Mouse (Mus musculus): Measurements from ENCODE around the gene Sla2. TPM values are rescaled to one million over a fixed set of nuclear protein-coding genes. Genes with fewer than 3 reads are reported as not detected.

Sla2 gene
- total and polyA plus RNA-seq, 3 experiments: 1.1 to 3.8 (median 1.4) TPM

DNA sequence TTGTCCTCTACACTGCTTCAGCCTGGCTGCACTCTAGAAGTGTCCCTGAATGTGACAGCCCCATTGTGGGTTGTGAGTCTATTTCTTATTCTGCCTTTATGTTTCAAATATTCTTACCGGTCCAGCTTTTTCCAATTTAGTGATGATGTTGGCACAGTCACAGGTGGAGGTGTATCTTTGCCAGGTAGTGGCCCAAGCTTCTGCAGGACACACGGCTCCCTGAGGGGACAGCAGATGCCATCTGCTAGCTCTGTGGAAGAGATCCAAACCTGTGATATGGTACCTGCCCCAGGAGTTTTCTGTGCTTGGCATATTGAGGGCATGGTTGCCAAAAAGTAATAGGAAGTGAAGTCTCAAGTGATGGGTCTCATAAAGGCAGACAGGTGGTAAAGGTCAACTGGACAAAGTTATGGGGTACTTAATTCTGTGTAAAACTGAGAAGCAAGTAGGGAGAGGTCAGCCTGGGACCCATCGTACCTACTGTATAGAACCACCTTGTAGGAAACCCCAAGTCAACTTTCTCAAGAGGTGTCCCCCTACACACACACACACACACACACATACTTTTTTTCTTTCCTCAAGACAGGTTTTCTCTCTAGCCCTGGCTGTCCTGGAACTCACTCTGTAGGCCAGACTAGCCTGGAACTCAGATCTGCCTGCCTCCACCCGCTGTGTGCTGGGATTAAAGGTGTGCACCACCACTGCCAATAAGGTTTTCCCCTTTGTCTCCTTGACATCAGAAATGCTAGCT, 12.1 kb downstream of the Sla2 start:
- no peak overlapping the region for H3K9ac ChIP-seq (ENCODE audit: insufficient read depth, low read depth)
- no peak overlapping the region for H3K27ac ChIP-seq (ENCODE audit: insufficient read depth, low read depth)
- in situ Hi-C loops (cut with MboI; ENCODE audit: low pct_ligation_motif_present, low pct_unique_long_range_greater_than_20kb, low sequenced_read_pairs) (loop anchor here (5.0 to 25.0 kb wide), 2 partner anchors 122 to 212 kb away; partner anchors contain the start of genes Soga1 and Tldc2), dilution Hi-C loops (cut with MboI; ENCODE audit: extremely low pct_ligation_motif_present, extremely low pct_unique_long_range_greater_than_20kb, low sequenced_read_pairs) (no loop called here)
- no peak for TF ChIP-seq USF2 (conservative IDR thresholded peaks at IDR 0.05; ENCODE audit: low read depth, low read length)
- TF ChIP-seq SMC3 (IDR thresholded peaks at IDR 0.05; ENCODE audit: low read depth, low read length): no peak
- TF ChIP-seq JUND (conservative IDR thresholded peaks at IDR 0.05; ENCODE audit: low read depth, low read length): no peak
- no peak for TF ChIP-seq RAD21 (IDR thresholded peaks at IDR 0.05; ENCODE audit: low read depth, low read length)
- TF ChIP-seq JUN (IDR thresholded peaks at IDR 0.05; ENCODE audit: insufficient read depth, low read depth, low read length): no peak
- TF ChIP-seq RCOR1 (conservative IDR thresholded peaks at IDR 0.05; ENCODE audit: low read depth, low read length): no peak
- no peak for TF ChIP-seq TCF12 (IDR thresholded peaks at IDR 0.05; ENCODE audit: low read depth, low read length)
- no peak for DNase-seq (ENCODE audit: extremely low read depth)
- H3K4me3 ChIP-seq (replicated peaks in 1 of 3; ENCODE audit: low read depth in 2 of 3, low read length in 2 of 3, poor library complexity in 1 of 3): no peak overlapping the region
- no peaks in the 10 kb centered on the region for H3K79me2 ChIP-seq (replicated peaks; ENCODE audit: control insufficient read depth, extremely low read depth, insufficient read depth, poor library complexity, severe bottlenecking)
- H3K9me3 ChIP-seq (replicated peaks; ENCODE audit: low read length): no peaks in the 10 kb centered on the region
- H3K27me3 ChIP-seq (replicated peaks): no peaks in the 10 kb centered on the region
- peaks cover 4 to 21% of the 10 kb centered on the region in 2 experiments; a peak in 3 of 4 replicates for H3K4me1 ChIP-seq (ENCODE audit: control insufficient read depth in 1 of 2, insufficient read depth in 2 of 2)
- H3K36me3 ChIP-seq (replicated peaks in 1 of 2; ENCODE audit: control insufficient read depth in 1 of 2, insufficient read depth in 1 of 2, low read length in 1 of 2): peaks cover 34 to 60% of the 10 kb centered on the region in 2 experiments
- no peak overlapping the region for H3K4me2 ChIP-seq (ENCODE audit: insufficient read depth, low read depth, poor library complexity, severe bottlenecking)

- H3K4me3 ChIP-seq (replicated peaks in 1 of 3; ENCODE audit: low read depth in 2 of 3, low read length in 2 of 3, poor library complexity in 1 of 3): no peak overlapping the region
- H3K4me2 ChIP-seq (ENCODE audit: insufficient read depth, low read depth, poor library complexity, severe bottlenecking): no peak overlapping the region
- no peak overlapping the region for H3K9ac ChIP-seq (ENCODE audit: insufficient read depth, low read depth)
- H3K9me3 ChIP-seq (replicated peaks; ENCODE audit: low read length): no peaks in the 10 kb centered on the region
- H3K4me1 ChIP-seq (ENCODE audit: control insufficient read depth in 1 of 2, insufficient read depth in 2 of 2): peaks cover 4 to 21% of the 10 kb centered on the region in 2 experiments; a peak in 3 of 4 replicates
- dilution Hi-C loops (cut with MboI; ENCODE audit: extremely low pct_ligation_motif_present, extremely low pct_unique_long_range_greater_than_20kb, low sequenced_read_pairs) (no loop called here), in situ Hi-C loops (cut with MboI; ENCODE audit: low pct_ligation_motif_present, low pct_unique_long_range_greater_than_20kb, low sequenced_read_pairs) (no loop called here)
- no peak for DNase-seq (ENCODE audit: extremely low read depth)
- no peak overlapping the region for H3K27ac ChIP-seq (ENCODE audit: insufficient read depth, low read depth)
- no peaks in the 10 kb centered on the region for H3K27me3 ChIP-seq (replicated peaks)
- TF ChIP-seq E2F4 (IDR thresholded peaks at IDR 0.05; ENCODE audit: insufficient replicate concordance, low read depth, low read length) (no peak), CHD2 (IDR thresholded peaks at IDR 0.05; ENCODE audit: low read length) (no peak), IRF4 (IDR thresholded peaks at IDR 0.05; ENCODE audit: low read depth, low read length) (no peak), ZNF384 (IDR thresholded peaks at IDR 0.05; ENCODE audit: low read depth, low read length) (no peak), PAX5 (IDR thresholded peaks at IDR 0.05; ENCODE audit: low read length) (no peak), MEF2A (IDR thresholded peaks at IDR 0.05; ENCODE audit: borderline replicate concordance, low read depth, low read length) (no peak), ETS1 (conservative IDR thresholded peaks at IDR 0.05; ENCODE audit: low read depth, low read length) (no peak), RAD21 (IDR thresholded peaks at IDR 0.05; ENCODE audit: low read depth, low read length) (no peak), RCOR1 (conservative IDR thresholded peaks at IDR 0.05; ENCODE audit: low read depth, low read length) (no peak), POLR2AphosphoS2 (IDR thresholded peaks at IDR 0.05; ENCODE audit: low read depth, low read length) (no peak), ZC3H11A (IDR thresholded peaks at IDR 0.05; ENCODE audit: low read depth, low read length) (no peak), TCF12 (IDR thresholded peaks at IDR 0.05; ENCODE audit: low read depth, low read length) (no peak), BHLHE40 (IDR thresholded peaks at IDR 0.05; ENCODE audit: low read depth, low read length) (no peak), USF2 (conservative IDR thresholded peaks at IDR 0.05; ENCODE audit: low read depth, low read length) (no peak), UBTF (IDR thresholded peaks at IDR 0.05; ENCODE audit: low read depth, low read length) (no peak)
- no peaks in the 10 kb centered on the region for H3K79me2 ChIP-seq (replicated peaks; ENCODE audit: control insufficient read depth, extremely low read depth, insufficient read depth, poor library complexity, severe bottlenecking)
- H3K36me3 ChIP-seq (replicated peaks in 1 of 2; ENCODE audit: control insufficient read depth in 1 of 2, insufficient read depth in 1 of 2, low read length in 1 of 2): peaks cover 41 to 68% of the 10 kb centered on the region in 2 experiments
Measured at GRCm38 (mm10) chr2:156874047-156874759, 12.8 kb downstream of the Sla2 start.
